9 mouse cellular contexts compared by ENCODE assay signal in genomic region chr9:67683367-67683766, GRCm38 (mm10).
DNase-seq lines count a peak whose midpoint lies in the region; ATAC-seq and TF ChIP-seq lines count a peak whose summit lies in the region.
"Had no signal": no experiment of that assay in that cellular context is flagged by ENCODE, and none has a peak within 500 bp of the region (broad histone marks: within the 10 kb centered on the region; RNA-seq: fewer than 3 reads in every experiment).

No protein-coding gene starts in this region.

- no peak overlapping the region for H3K4me2 ChIP-seq in liver, postnatal 0 days (ENCODE audit: low read depth, low read length)
- H3K4me2 ChIP-seq: heart, embryonic 13.5 days had no signal

- no peak for TF ChIP-seq EP300 in liver, postnatal 0 days (IDR thresholded peaks at IDR 0.05; ENCODE audit: low read depth)

- DNase-seq in A20 (ENCODE audit: low read depth, low spot score): peak; percentile 70
- DNase-seq in R1 (ENCODE audit: low read depth, low spot score): peak; percentile 85
- DNase-seq in cerebellum, adult 9-11 months: peak; percentile 20
- DNase-seq in frontal cortex, postnatal 14 days (ENCODE audit: low spot score in 2 of 2): peak; percentile 48 to 66
- peak; percentile 32 to 78 for DNase-seq in kidney, postnatal 36 days
- peak; percentile 70 for DNase-seq in liver, postnatal 0 days
- peak; percentile 91 for DNase-seq in retina, postnatal 1 day

- no peaks in the 10 kb centered on the region for H3K27me3 ChIP-seq in liver, postnatal 0 days (ENCODE audit: insufficient read depth, low read length)

- no peak overlapping the region for H3K4me3 ChIP-seq in liver, postnatal 0 days (ENCODE audit: low read depth, low read length)
- H3K4me3 ChIP-seq: heart, embryonic 13.5 days had no signal

- H3K4me1 ChIP-seq in liver, postnatal 0 days (ENCODE audit: insufficient read depth): no peaks in the 10 kb centered on the region
- H3K4me1 ChIP-seq: heart, embryonic 13.5 days had no signal

- ATAC-seq in liver, postnatal 0 days: no peak
- ATAC-seq in megakaryocyte, adult 5-6 weeks (ENCODE audit: poor library complexity, severe bottlenecking): no peak

- peak; percentile 81 for TF ChIP-seq CTCF in liver, postnatal 0 days (IDR thresholded peaks at IDR 0.05; ENCODE audit: low read depth)

- no peak overlapping the region for H3K9ac ChIP-seq in liver, postnatal 0 days (replicated peaks)
- H3K9ac ChIP-seq: heart, embryonic 13.5 days had no signal

- WGBS in liver, postnatal 0 days (ENCODE audit: insufficient replicate concordance): 14% methylated on average over 7 of the region's 7 CpGs

- H3K9me3 ChIP-seq in liver, postnatal 0 days (ENCODE audit: low read length): peaks cover 3% of the 10 kb centered on the region; the same call in 1 of the 2 replicates

- no peak overlapping the region for H3K27ac ChIP-seq in liver, postnatal 0 days (ENCODE audit: low read depth)
- H3K27ac ChIP-seq: heart, embryonic 13.5 days had no signal

- no peaks in the 10 kb centered on the region for H3K36me3 ChIP-seq in liver, postnatal 0 days (replicated peaks; ENCODE audit: insufficient read depth, low read length)

Comparison
In these comparisons a context has a peak if more than half of its experiments do, and no peak if none do; other contexts are left out.
1. DNase-seq: peak in every context shown above with its lines; median percentile 91 in retina, postnatal 1 day; 85 in R1; 70 in A20; 70 in liver, postnatal 0 days; 57 in frontal cortex, postnatal 14 days; 55 in kidney, postnatal 36 days; 20 in cerebellum, adult 9-11 months.